Mouse (Mus musculus): ENCODE data around the gene Csf2rb2.

DNA sequence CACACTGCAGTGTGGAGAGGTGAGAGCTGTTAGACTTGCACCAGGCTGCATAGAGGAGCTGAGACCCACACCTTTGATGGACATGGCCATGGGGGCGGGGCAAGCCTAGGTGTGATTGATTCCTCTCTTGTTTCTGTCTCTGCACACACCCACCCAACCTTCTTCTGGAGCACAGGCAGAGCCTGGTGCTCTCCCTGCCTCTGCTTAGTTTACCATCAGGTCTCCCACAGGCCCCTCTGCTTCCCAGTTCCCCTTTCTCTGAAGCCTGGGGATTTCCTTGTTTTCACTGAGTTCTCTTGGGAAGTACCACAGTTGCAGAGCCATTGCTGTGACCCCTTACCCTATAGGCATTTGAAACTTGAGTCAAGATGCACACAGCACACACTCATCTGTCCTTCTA, 7.0 kb downstream of the Csf2rb2 start:
- TF ChIP-seq CTCF (IDR thresholded peaks at IDR 0.05; ENCODE audit: low read depth, low read length) (no peak), POLR2A (IDR thresholded peaks at IDR 0.05; ENCODE audit: extremely low read depth, insufficient read depth, low read length) (no peak)
